Mouse (Mus musculus): Measurements from ENCODE around the gene Zfp109. TPM values are rescaled to one million over a fixed set of nuclear protein-coding genes. Genes with fewer than 3 reads are reported as not detected.

Zfp109 gene
- total and polyA plus RNA-seq, 2 experiments = 1.3 to 3.1 TPM

DNA sequence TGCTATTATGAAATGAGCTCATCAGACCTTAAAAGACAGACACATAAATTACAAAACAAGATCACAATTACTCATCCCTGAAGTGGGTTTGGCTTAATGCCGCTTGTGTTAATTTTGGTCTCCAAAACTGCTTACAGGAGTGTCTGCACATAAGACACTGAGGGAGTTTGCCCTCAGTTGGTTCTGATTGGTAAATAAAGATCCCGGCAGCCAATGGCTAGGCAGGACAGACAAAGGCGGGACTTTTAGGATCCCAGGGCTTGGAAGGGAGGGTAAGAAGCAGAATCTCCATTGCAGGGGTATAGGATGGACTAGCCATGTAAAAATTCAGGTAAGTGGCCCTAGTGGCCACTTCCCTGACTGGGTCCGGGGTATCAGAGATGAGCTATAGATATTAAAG, 40.4 kb downstream of the Zfp109 start:
- peaks cover 3% of the 10 kb centered on the region; the same call in 1 of the 2 replicates for H3K27me3 ChIP-seq (ENCODE audit: control insufficient read depth, insufficient read depth, low read length)
- no peak for DNase-seq (ENCODE audit: extremely low read depth, low read depth, low spot score)
- no peaks in the 10 kb centered on the region for H3K4me1 ChIP-seq (ENCODE audit: control insufficient read depth, insufficient read depth, low read length)
- H3K36me3 ChIP-seq (ENCODE audit: control insufficient read depth, insufficient read depth, low read length) = peaks cover 41% of the 10 kb centered on the region
- H3K79me2 ChIP-seq (ENCODE audit: control insufficient read depth, insufficient read depth, low read length) = no peaks in the 10 kb centered on the region
- no peak overlapping the region for H3K9ac ChIP-seq (ENCODE audit: low read depth, low read length)
- no peak overlapping the region for H3K27ac ChIP-seq (replicated peaks; ENCODE audit: insufficient read depth, low read depth, low read length)
- no peak for TF ChIP-seq POLR2A (IDR thresholded peaks at IDR 0.05; ENCODE audit: extremely low read depth, insufficient read depth, low read length)
- TF ChIP-seq CTCF (IDR thresholded peaks at IDR 0.05; ENCODE audit: low read depth, low read length) = no peak
- 97% methylated on average over 4 of the region's 4 CpGs for WGBS
- no peak overlapping the region for H3K4me3 ChIP-seq (ENCODE audit: insufficient read depth, low read depth, low read length)

DNA sequence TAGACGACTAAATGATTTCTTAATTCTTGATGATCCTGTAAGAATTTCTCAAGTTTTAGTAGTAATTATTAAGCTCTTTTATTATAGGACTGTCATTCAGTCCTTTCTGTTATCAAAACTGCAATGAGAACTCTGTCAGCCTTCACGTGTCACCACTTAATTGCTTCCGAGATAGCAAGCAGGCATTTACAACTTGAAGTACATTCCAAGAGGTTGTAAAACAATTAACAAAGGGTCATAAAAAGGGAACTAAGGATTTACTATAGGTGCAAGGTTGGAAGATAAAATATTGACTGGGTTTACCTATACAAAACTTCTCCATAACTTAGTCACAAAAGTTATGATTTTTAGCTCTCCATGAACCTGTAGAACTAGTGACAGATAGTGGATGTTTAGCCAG, 44.2 kb downstream of the Zfp109 start:
- no peak for DNase-seq (ENCODE audit: extremely low read depth, low read depth, low spot score)
- no peak overlapping the region for H3K9ac ChIP-seq (ENCODE audit: low read depth, low read length)
- no peak overlapping the region for H3K27ac ChIP-seq (replicated peaks; ENCODE audit: insufficient read depth, low read depth, low read length)
- no peak for TF ChIP-seq POLR2A (IDR thresholded peaks at IDR 0.05; ENCODE audit: extremely low read depth, insufficient read depth, low read length)
- TF ChIP-seq CTCF (IDR thresholded peaks at IDR 0.05; ENCODE audit: low read depth, low read length) = no peak
- H3K27me3 ChIP-seq (ENCODE audit: control insufficient read depth, insufficient read depth, low read length) = peaks cover 2% of the 10 kb centered on the region; the same call in 1 of the 2 replicates
- H3K4me3 ChIP-seq (ENCODE audit: insufficient read depth, low read depth, low read length) = no peak overlapping the region
- H3K36me3 ChIP-seq (ENCODE audit: control insufficient read depth, insufficient read depth, low read length) = peaks cover 6% of the 10 kb centered on the region; the same call in 1 of the 2 replicates
- H3K4me1 ChIP-seq (ENCODE audit: control insufficient read depth, insufficient read depth, low read length) = no peaks in the 10 kb centered on the region
- WGBS = 91% methylated on average over 3 of the region's 3 CpGs
- H3K79me2 ChIP-seq (ENCODE audit: control insufficient read depth, insufficient read depth, low read length) = no peaks in the 10 kb centered on the region

DNA sequence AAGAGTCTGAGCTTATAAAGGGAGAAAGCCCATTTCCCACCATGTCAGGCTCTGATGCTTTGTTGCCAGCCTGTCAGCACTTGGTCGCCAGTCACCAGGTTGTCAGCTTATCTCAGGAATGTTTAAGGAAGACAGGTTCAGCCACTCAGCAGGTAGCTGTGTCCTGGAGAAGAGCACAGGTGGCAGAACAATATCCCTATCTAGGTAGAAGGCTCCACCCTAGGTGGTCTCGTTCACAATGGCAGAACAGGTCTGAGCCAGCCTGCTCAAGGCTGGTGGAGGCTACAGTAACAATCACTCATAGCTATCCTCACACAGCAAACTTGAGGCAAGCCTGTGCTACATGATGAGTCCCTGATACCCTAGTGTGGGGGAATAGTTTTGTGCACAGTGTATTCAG, 46.0 kb downstream of the Zfp109 start:
- no peak overlapping the region for H3K9ac ChIP-seq (ENCODE audit: low read depth, low read length)
- 26% methylated on average over 2 of the region's 2 CpGs for WGBS
- H3K27ac ChIP-seq (replicated peaks; ENCODE audit: insufficient read depth, low read depth, low read length) = no peak overlapping the region
- no peaks in the 10 kb centered on the region for H3K79me2 ChIP-seq (ENCODE audit: control insufficient read depth, insufficient read depth, low read length)
- no peaks in the 10 kb centered on the region for H3K4me1 ChIP-seq (ENCODE audit: control insufficient read depth, insufficient read depth, low read length)
- H3K27me3 ChIP-seq (ENCODE audit: control insufficient read depth, insufficient read depth, low read length) = no peaks in the 10 kb centered on the region; the same call in 1 of the 2 replicates
- no peak for DNase-seq (ENCODE audit: extremely low read depth, low read depth, low spot score)
- no peak overlapping the region for H3K4me3 ChIP-seq (ENCODE audit: insufficient read depth, low read depth, low read length)
- no peak for TF ChIP-seq CTCF (IDR thresholded peaks at IDR 0.05; ENCODE audit: low read depth, low read length)
- TF ChIP-seq POLR2A (IDR thresholded peaks at IDR 0.05; ENCODE audit: extremely low read depth, insufficient read depth, low read length) = no peak
- H3K36me3 ChIP-seq (ENCODE audit: control insufficient read depth, insufficient read depth, low read length) = no peaks in the 10 kb centered on the region

DNA sequence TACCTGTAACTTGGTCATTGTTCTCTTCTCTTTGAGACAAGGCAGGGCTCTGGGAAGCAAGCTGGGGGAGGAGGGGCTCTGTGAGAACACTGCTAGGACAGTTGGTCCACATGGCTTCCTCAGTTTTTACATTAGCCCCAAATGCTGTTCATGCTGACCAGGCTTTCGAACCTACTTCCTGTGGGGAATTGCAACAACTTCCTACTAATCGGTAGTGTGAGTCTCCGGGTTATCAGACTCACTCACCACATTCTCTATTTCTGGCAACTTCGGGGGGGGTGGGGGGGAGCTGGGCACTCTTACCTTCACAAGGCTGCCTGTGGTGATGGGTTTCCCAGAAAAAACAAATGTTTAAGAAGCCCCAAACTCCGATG, 47.8 kb downstream of the Zfp109 start:
- TF ChIP-seq CTCF (IDR thresholded peaks at IDR 0.05; ENCODE audit: low read depth, low read length) (no peak), POLR2A (IDR thresholded peaks at IDR 0.05; ENCODE audit: extremely low read depth, insufficient read depth, low read length) (no peak)
- no peak overlapping the region for H3K4me3 ChIP-seq (ENCODE audit: insufficient read depth, low read depth, low read length)
- H3K9ac ChIP-seq (ENCODE audit: low read depth, low read length) = no peak overlapping the region
- H3K79me2 ChIP-seq (ENCODE audit: control insufficient read depth, insufficient read depth, low read length) = no peaks in the 10 kb centered on the region
- H3K27me3 ChIP-seq (ENCODE audit: control insufficient read depth, insufficient read depth, low read length) = no peaks in the 10 kb centered on the region; the same call in 1 of the 2 replicates
- H3K27ac ChIP-seq (replicated peaks; ENCODE audit: insufficient read depth, low read depth, low read length) = no peak overlapping the region
- no peaks in the 10 kb centered on the region for H3K36me3 ChIP-seq (ENCODE audit: control insufficient read depth, insufficient read depth, low read length)
- H3K4me1 ChIP-seq (ENCODE audit: control insufficient read depth, insufficient read depth, low read length) = no peaks in the 10 kb centered on the region
- WGBS = 66% methylated on average over 5 of the region's 5 CpGs
- DNase-seq (ENCODE audit: extremely low read depth, low read depth, low spot score) = no peak

DNA sequence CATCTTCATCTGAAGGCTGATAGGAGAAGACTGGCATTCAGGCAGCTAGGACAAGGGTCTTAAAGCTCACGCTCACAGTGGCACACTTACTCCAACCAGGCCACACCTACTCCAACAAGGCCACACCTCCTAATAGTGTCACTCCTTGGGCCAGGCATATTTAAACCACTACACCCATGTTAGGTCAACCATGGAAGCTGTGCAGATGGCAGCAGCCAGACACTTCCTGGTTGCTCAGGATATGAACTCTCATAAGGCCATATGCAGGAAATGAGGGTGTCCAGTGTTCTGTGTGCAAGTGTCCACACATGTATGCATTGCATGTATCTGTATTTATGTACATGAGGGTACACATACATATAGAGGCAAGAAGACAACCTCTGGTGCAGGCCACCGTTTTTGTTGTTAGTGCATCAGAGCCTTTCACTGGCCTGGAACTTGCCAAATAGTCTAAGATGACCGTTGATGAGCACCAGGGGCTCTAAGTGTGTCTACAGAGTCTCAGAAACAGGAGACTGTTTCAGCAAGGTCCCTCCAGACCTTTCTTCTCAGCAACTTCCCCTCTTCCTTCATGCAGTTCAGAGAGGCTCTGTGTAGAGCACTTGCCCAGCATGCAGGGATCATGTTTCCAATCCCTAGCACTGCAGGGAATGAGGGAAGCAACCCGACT, 48.3 kb downstream of the Zfp109 start:
- Histone ChIP-seq H3K4me1 (ENCODE audit: control insufficient read depth, insufficient read depth, low read length) (no peaks in the 10 kb centered on the region), H3K27me3 (ENCODE audit: control insufficient read depth, insufficient read depth, low read length) (no peaks in the 10 kb centered on the region; the same call in 1 of the 2 replicates), H3K27ac (replicated peaks; ENCODE audit: insufficient read depth, low read depth, low read length) (no peak overlapping the region), H3K36me3 (ENCODE audit: control insufficient read depth, insufficient read depth, low read length) (no peaks in the 10 kb centered on the region), H3K4me3 (ENCODE audit: insufficient read depth, low read depth, low read length) (no peak overlapping the region), H3K79me2 (ENCODE audit: control insufficient read depth, insufficient read depth, low read length) (no peaks in the 10 kb centered on the region), H3K9ac (ENCODE audit: low read depth, low read length) (no peak overlapping the region)
- 64% methylated on average over 4 of the region's 4 CpGs for WGBS
- no peak for DNase-seq (ENCODE audit: extremely low read depth, low read depth, low spot score)
- TF ChIP-seq CTCF (IDR thresholded peaks at IDR 0.05; ENCODE audit: low read depth, low read length) = no peak
- no peak for TF ChIP-seq POLR2A (IDR thresholded peaks at IDR 0.05; ENCODE audit: extremely low read depth, insufficient read depth, low read length)

DNA sequence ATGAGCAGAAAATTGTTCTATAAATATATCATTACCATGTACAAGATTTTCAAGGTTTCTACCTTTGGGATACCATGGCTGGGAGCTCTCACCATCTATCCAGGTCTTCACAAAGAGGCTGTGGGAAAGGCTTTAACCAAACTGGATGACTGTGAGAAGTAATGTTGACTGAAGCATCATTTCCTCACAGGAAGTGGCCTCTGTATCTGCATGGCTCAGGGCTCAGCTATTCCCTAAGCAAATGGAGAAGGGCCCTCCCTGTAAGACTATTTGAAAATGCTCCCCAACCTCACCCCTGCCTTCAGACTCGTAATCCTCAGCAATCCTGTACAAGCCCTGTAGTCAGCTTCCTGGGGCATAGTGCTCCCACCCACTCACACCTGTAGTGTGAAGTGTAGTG, 49.7 kb downstream of the Zfp109 start:
- no peak overlapping the region for H3K4me3 ChIP-seq (ENCODE audit: insufficient read depth, low read depth, low read length)
- TF ChIP-seq CTCF (IDR thresholded peaks at IDR 0.05; ENCODE audit: low read depth, low read length) (no peak), POLR2A (IDR thresholded peaks at IDR 0.05; ENCODE audit: extremely low read depth, insufficient read depth, low read length) (no peak)
- 48% methylated on average over 1 of the region's 1 CpGs for WGBS
- H3K4me1 ChIP-seq (ENCODE audit: control insufficient read depth, insufficient read depth, low read length) = no peaks in the 10 kb centered on the region
- no peaks in the 10 kb centered on the region for H3K79me2 ChIP-seq (ENCODE audit: control insufficient read depth, insufficient read depth, low read length)
- no peaks in the 10 kb centered on the region for H3K36me3 ChIP-seq (ENCODE audit: control insufficient read depth, insufficient read depth, low read length)
- H3K27me3 ChIP-seq (ENCODE audit: control insufficient read depth, insufficient read depth, low read length) = no peaks in the 10 kb centered on the region; the same call in 1 of the 2 replicates
- no peak overlapping the region for H3K9ac ChIP-seq (ENCODE audit: low read depth, low read length)
- no peak overlapping the region for H3K27ac ChIP-seq (replicated peaks; ENCODE audit: insufficient read depth, low read depth, low read length)
- DNase-seq (ENCODE audit: extremely low read depth, low read depth, low spot score) = no peak

Other genes starting within 250 kb of the Zfp109 start
- not detected in 2 replicates for gene V1rd19, start 235.9 kb downstream of the Zfp109 start, total RNA-seq (2014; rRNA removed)
- not detected in 2 replicates for gene V1rd19, start 235.9 kb downstream of the Zfp109 start, polyA plus RNA-seq (2012; rRNA removed)
- not detected in 2 replicates for gene Vmn1r183, start 184.3 kb downstream of the Zfp109 start, total RNA-seq (2014; rRNA removed)
- gene Vmn1r183, start 184.3 kb downstream of the Zfp109 start, polyA plus RNA-seq (2012; rRNA removed) = not detected in 2 replicates
- gene Zfp180, start 155.6 kb downstream of the Zfp109 start, total RNA-seq (2014; rRNA removed) = 8.6 and 9.5 TPM in 2 replicates
- 11.5 and 12.7 TPM in 2 replicates for gene Zfp180, start 155.6 kb downstream of the Zfp109 start, polyA plus RNA-seq (2012; rRNA removed)
- gene Zfp112, start 125.2 kb downstream of the Zfp109 start, total RNA-seq (2014; rRNA removed) = 0.81 and 1.1 TPM in 2 replicates
- 0.42 and 1.1 TPM in 2 replicates for gene Zfp112, start 125.2 kb downstream of the Zfp109 start, polyA plus RNA-seq (2012; rRNA removed)
- gene Zfp235, start 103.4 kb downstream of the Zfp109 start, total RNA-seq (2014; rRNA removed) = 6.1 and 7.7 TPM in 2 replicates
- 3.3 and 3.8 TPM in 2 replicates for gene Zfp235, start 103.4 kb downstream of the Zfp109 start, polyA plus RNA-seq (2012; rRNA removed)
- gene Zfp114, start 62.5 kb downstream of the Zfp109 start, total RNA-seq (2014; rRNA removed) = 0.34 and 0.37 TPM in 2 replicates
- 0.06 and 0.29 TPM in 2 replicates for gene Zfp114, start 62.5 kb downstream of the Zfp109 start, polyA plus RNA-seq (2012; rRNA removed)
- gene Zfp111, start 26.1 kb downstream of the Zfp109 start, total RNA-seq (2014; rRNA removed) = 2.5 and 2.7 TPM in 2 replicates
- gene Zfp111, start 26.1 kb downstream of the Zfp109 start, polyA plus RNA-seq (2012; rRNA removed) = 0.69 and 0.87 TPM in 2 replicates
- 2.4 and 2.7 TPM in 2 replicates for gene Zfp108, start 17.2 kb upstream of the Zfp109 start, total RNA-seq (2014; rRNA removed)
- 0.38 and 0.61 TPM in 2 replicates for gene Zfp108, start 17.2 kb upstream of the Zfp109 start, polyA plus RNA-seq (2012; rRNA removed)
- gene Zfp93, start 32.9 kb upstream of the Zfp109 start, total RNA-seq (2014; rRNA removed) = 2.9 and 3.6 TPM in 2 replicates
- gene Zfp93, start 32.9 kb upstream of the Zfp109 start, polyA plus RNA-seq (2012; rRNA removed) = 1.3 TPM in 2 replicates
- 0.94 and 1.8 TPM in 2 replicates for gene Zfp61, start 63.7 kb upstream of the Zfp109 start, total RNA-seq (2014; rRNA removed)
- gene Zfp61, start 63.7 kb upstream of the Zfp109 start, polyA plus RNA-seq (2012; rRNA removed) = 0.48 and 0.50 TPM in 2 replicates
- gene Zfp94, start 79.1 kb upstream of the Zfp109 start, total RNA-seq (2014; rRNA removed) = 2.4 and 2.8 TPM in 2 replicates
- gene Zfp94, start 79.1 kb upstream of the Zfp109 start, polyA plus RNA-seq (2012; rRNA removed) = 2.6 and 3.3 TPM in 2 replicates
- not detected in 2 replicates for gene Tescl, start 96.4 kb upstream of the Zfp109 start, total RNA-seq (2014; rRNA removed)
- not detected in 2 replicates for gene Tescl, start 96.4 kb upstream of the Zfp109 start, polyA plus RNA-seq (2012; rRNA removed)
- not detected in 2 replicates for gene Lypd5, start 111.6 kb upstream of the Zfp109 start, total RNA-seq (2014; rRNA removed)
- gene Lypd5, start 111.6 kb upstream of the Zfp109 start, polyA plus RNA-seq (2012; rRNA removed) = not detected in 2 replicates
- 0.20 and 0.83 TPM in 2 replicates for gene Kcnn4, start 132.7 kb upstream of the Zfp109 start, total RNA-seq (2014; rRNA removed)
- 0.55 and 0.66 TPM in 2 replicates for gene Kcnn4, start 132.7 kb upstream of the Zfp109 start, polyA plus RNA-seq (2012; rRNA removed)
- gene Smg9, start 162.1 kb upstream of the Zfp109 start, total RNA-seq (2014; rRNA removed) = 3.7 and 5.0 TPM in 2 replicates
- gene Smg9, start 162.1 kb upstream of the Zfp109 start, polyA plus RNA-seq (2012; rRNA removed) = 11.7 and 17.8 TPM in 2 replicates
- gene Irgc1, start 214.7 kb upstream of the Zfp109 start, total RNA-seq (2014; rRNA removed) = not detected in 2 replicates
- gene Irgc1, start 214.7 kb upstream of the Zfp109 start, polyA plus RNA-seq (2012; rRNA removed) = 0.20 TPM in 1 of 2 replicates, not detected in the other
- 0.18 and 1.1 TPM in 2 replicates for gene Plaur, start 224.9 kb upstream of the Zfp109 start, total RNA-seq (2014; rRNA removed)
- 0.22 and 0.97 TPM in 2 replicates for gene Plaur, start 224.9 kb upstream of the Zfp109 start, polyA plus RNA-seq (2012; rRNA removed)
- 2.1 and 3.5 TPM in 2 replicates for gene Cadm4, start 244.5 kb upstream of the Zfp109 start, total RNA-seq (2014; rRNA removed)
- gene Cadm4, start 244.5 kb upstream of the Zfp109 start, polyA plus RNA-seq (2012; rRNA removed) = 5.3 and 6.5 TPM in 2 replicates

Data from liver, adult 2 months (tissue).